7 mouse cellular contexts compared by ENCODE assay signal in genomic region chr2:26910994-26911765, GRCm38 (mm10). TPM values are rescaled to one million over a fixed set of nuclear protein-coding genes. Genes with fewer than 3 reads are reported as not detected.
A peak's percentile ranks its signal among the peaks of the same experiment; 100 is the strongest.
DNase-seq lines count a peak whose midpoint lies in the region; ATAC-seq lines count a peak whose summit lies in the region.

No protein-coding gene starts in this region.

- peak; percentile 81 for DNase-seq in neural tube, embryonic 11.5 days (ENCODE audit: low spot score)
- no peak for DNase-seq in neural tube, embryonic 10.5 days (ENCODE audit: extremely low spot score, low spot score)
- DNase-seq in adrenal gland, postnatal 4 days (ENCODE audit: low spot score in 2 of 2): peak; percentile 46 to 56
- peak; percentile 64 for DNase-seq in forebrain, embryonic 10.5 days (ENCODE audit: extremely low spot score, low spot score)
- DNase-seq in intestine, embryonic 14.5 days (ENCODE audit: low spot score): no peak
- peak; percentile 77 to 83 for DNase-seq in right cerebral cortex, postnatal 10 days (ENCODE audit: low spot score in 2 of 2)

- peak; percentile 54; the same call in 1 of the 2 replicates for ATAC-seq in neural tube, embryonic 11.5 days (ENCODE audit: insufficient read depth, low FRiP score, low TSS enrichment)
- peak; percentile 30 for ATAC-seq in intestine, embryonic 14.5 days (replicated peaks; ENCODE audit: low FRiP score, low TSS enrichment, low read depth)
- ATAC-seq in lung, embryonic 16.5 days (ENCODE audit: low read depth): peak; percentile 45

- WGBS in neural tube, embryonic 11.5 days: under 1% methylated on average over 32 of the region's 37 CpGs
- WGBS in forebrain, embryonic 10.5 days: under 1% methylated on average over 37 of the region's 37 CpGs
- 2% methylated on average over 35 of the region's 37 CpGs for WGBS in intestine, embryonic 14.5 days
- 0% methylated on average over 34 of the region's 37 CpGs for WGBS in lung, embryonic 16.5 days

- peak overlapping the region; percentile 94 for H3K4me3 ChIP-seq in neural tube, embryonic 11.5 days (ENCODE audit: low read depth, low read length)
- peak overlapping the region; percentile 91 for H3K4me3 ChIP-seq in forebrain, embryonic 10.5 days
- H3K4me3 ChIP-seq in intestine, embryonic 14.5 days (ENCODE audit: low read depth, low read length): peak overlapping the region; percentile 98
- H3K4me3 ChIP-seq in lung, embryonic 16.5 days (ENCODE audit: low read length): peak overlapping the region; percentile 75

- H3K4me2 ChIP-seq in neural tube, embryonic 11.5 days (ENCODE audit: low read depth): peak overlapping the region; percentile 99
- H3K4me2 ChIP-seq in intestine, embryonic 14.5 days (ENCODE audit: low read length): peak overlapping the region; percentile 100
- peak overlapping the region; percentile 95 for H3K4me2 ChIP-seq in lung, embryonic 16.5 days (ENCODE audit: low read depth, low read length)

- H3K4me1 ChIP-seq in neural tube, embryonic 11.5 days (ENCODE audit: control insufficient read depth, insufficient read depth, low read length): peaks cover 28% of the 10 kb centered on the region
- H3K4me1 ChIP-seq in forebrain, embryonic 10.5 days: peaks cover 63% of the 10 kb centered on the region
- H3K4me1 ChIP-seq in intestine, embryonic 14.5 days (replicated peaks; ENCODE audit: control insufficient read depth, insufficient read depth, low read length): peaks cover 26% of the 10 kb centered on the region
- peaks cover 27% of the 10 kb centered on the region for H3K4me1 ChIP-seq in lung, embryonic 16.5 days (replicated peaks; ENCODE audit: control insufficient read depth, insufficient read depth, low read length)

- no peaks in the 10 kb centered on the region for H3K9me3 ChIP-seq in neural tube, embryonic 11.5 days (ENCODE audit: control insufficient read depth, low read length)
- H3K9me3 ChIP-seq in forebrain, embryonic 10.5 days: no peaks in the 10 kb centered on the region
- no peaks in the 10 kb centered on the region for H3K9me3 ChIP-seq in intestine, embryonic 14.5 days (ENCODE audit: control insufficient read depth, low read length)
- H3K9me3 ChIP-seq in lung, embryonic 16.5 days (ENCODE audit: control insufficient read depth, low read length): no peaks in the 10 kb centered on the region

- peaks cover 24% of the 10 kb centered on the region for H3K36me3 ChIP-seq in neural tube, embryonic 11.5 days (ENCODE audit: control insufficient read depth, insufficient read depth, low read length)
- peaks cover 68% of the 10 kb centered on the region for H3K36me3 ChIP-seq in forebrain, embryonic 10.5 days (replicated peaks)
- peaks cover 56% of the 10 kb centered on the region for H3K36me3 ChIP-seq in intestine, embryonic 14.5 days (ENCODE audit: control insufficient read depth, insufficient read depth, low read length)
- H3K36me3 ChIP-seq in lung, embryonic 16.5 days (ENCODE audit: control insufficient read depth, insufficient read depth, low read length): peaks cover 43% of the 10 kb centered on the region

- H3K27ac ChIP-seq in neural tube, embryonic 11.5 days (ENCODE audit: low read depth, low read length): peak overlapping the region; percentile 89
- peak overlapping the region; percentile 92 for H3K27ac ChIP-seq in forebrain, embryonic 10.5 days
- peak overlapping the region; percentile 88 for H3K27ac ChIP-seq in intestine, embryonic 14.5 days (ENCODE audit: low read depth)
- peak overlapping the region; percentile 79 for H3K27ac ChIP-seq in lung, embryonic 16.5 days (ENCODE audit: low read length)

- peak overlapping the region; percentile 95 for H3K9ac ChIP-seq in neural tube, embryonic 11.5 days (ENCODE audit: low read length)
- peak overlapping the region; percentile 96 for H3K9ac ChIP-seq in intestine, embryonic 14.5 days (ENCODE audit: low read length)
- H3K9ac ChIP-seq in lung, embryonic 16.5 days (ENCODE audit: low read length): peak overlapping the region; percentile 90

- no peaks in the 10 kb centered on the region for H3K27me3 ChIP-seq in neural tube, embryonic 11.5 days (ENCODE audit: control insufficient read depth, insufficient read depth, low read length)
- H3K27me3 ChIP-seq in forebrain, embryonic 10.5 days (ENCODE audit: poor library complexity, severe bottlenecking): no peaks in the 10 kb centered on the region
- no peaks in the 10 kb centered on the region for H3K27me3 ChIP-seq in intestine, embryonic 14.5 days (replicated peaks; ENCODE audit: control insufficient read depth, insufficient read depth, low read length)
- H3K27me3 ChIP-seq in lung, embryonic 16.5 days (ENCODE audit: control insufficient read depth, insufficient read depth, low read depth, low read length): no peaks in the 10 kb centered on the region

RNA-seq across cellular contexts. Expression of gene Rpl7a, which starts 0.6 kb away (rescaled TPM):
- 641 and 663 TPM in 2 replicates for polyA plus RNA-seq in neural tube, embryonic 11.5 days (2014; fragmentation: Nextera tagmentation; extraction: Ambion mirVana)
- total RNA-seq in adrenal gland, postnatal 4 days (2021): 100 to 1,000 TPM; 585 to 598 TPM
- polyA plus RNA-seq in forebrain, embryonic 10.5 days (2016; fragmentation: Nextera tagmentation; extraction: Ambion mirVana): 735 and 753 TPM in 2 replicates
- polyA plus RNA-seq in intestine, embryonic 14.5 days (2014; fragmentation: Nextera tagmentation; extraction: Ambion mirVana): 782 and 796 TPM in 2 replicates
- polyA plus RNA-seq in lung, embryonic 16.5 days (2015; fragmentation: Nextera tagmentation; extraction: Ambion mirVana): 578 and 617 TPM in 2 replicates

RNA-seq across cellular contexts. Expression of gene Med22, which starts 0.7 kb away (rescaled TPM):
- polyA plus RNA-seq in neural tube, embryonic 11.5 days (2014; fragmentation: Nextera tagmentation; extraction: Ambion mirVana): 87.2 and 96.8 TPM in 2 replicates
- total RNA-seq in adrenal gland, postnatal 4 days (2021): 10 to 100 TPM; 61.2 to 65.8 TPM
- polyA plus RNA-seq in forebrain, embryonic 10.5 days (2016; fragmentation: Nextera tagmentation; extraction: Ambion mirVana): 112 and 118 TPM in 2 replicates
- polyA plus RNA-seq in intestine, embryonic 14.5 days (2014; fragmentation: Nextera tagmentation; extraction: Ambion mirVana): 28.4 and 31.7 TPM in 2 replicates
- polyA plus RNA-seq in lung, embryonic 16.5 days (2015; fragmentation: Nextera tagmentation; extraction: Ambion mirVana): 48.5 and 49.1 TPM in 2 replicates

RNA-seq across cellular contexts. Expression of gene Surf2, which starts 5.0 kb away (rescaled TPM):
- 46.2 and 50.3 TPM in 2 replicates for polyA plus RNA-seq in neural tube, embryonic 11.5 days (2014; fragmentation: Nextera tagmentation; extraction: Ambion mirVana)
- 10 to 100 TPM; 42.6 to 43.6 TPM for total RNA-seq in adrenal gland, postnatal 4 days (2021)
- 54.9 and 55.1 TPM in 2 replicates for polyA plus RNA-seq in forebrain, embryonic 10.5 days (2016; fragmentation: Nextera tagmentation; extraction: Ambion mirVana)
- polyA plus RNA-seq in intestine, embryonic 14.5 days (2014; fragmentation: Nextera tagmentation; extraction: Ambion mirVana): 38.5 and 41.6 TPM in 2 replicates
- 33.0 and 34.6 TPM in 2 replicates for polyA plus RNA-seq in lung, embryonic 16.5 days (2015; fragmentation: Nextera tagmentation; extraction: Ambion mirVana)

RNA-seq across cellular contexts. Expression of gene Surf1, which starts 5.2 kb away (rescaled TPM):
- 45.9 and 48.7 TPM in 2 replicates for polyA plus RNA-seq in neural tube, embryonic 11.5 days (2014; fragmentation: Nextera tagmentation; extraction: Ambion mirVana)
- total RNA-seq in adrenal gland, postnatal 4 days (2021): 100 to 1,000 TPM in 1 of 2 experiments, 10 to 100 TPM in 1; 90.9 to 103 TPM
- 46.0 and 47.3 TPM in 2 replicates for polyA plus RNA-seq in forebrain, embryonic 10.5 days (2016; fragmentation: Nextera tagmentation; extraction: Ambion mirVana)
- 53.3 and 57.0 TPM in 2 replicates for polyA plus RNA-seq in intestine, embryonic 14.5 days (2014; fragmentation: Nextera tagmentation; extraction: Ambion mirVana)
- polyA plus RNA-seq in lung, embryonic 16.5 days (2015; fragmentation: Nextera tagmentation; extraction: Ambion mirVana): 51.9 and 57.3 TPM in 2 replicates

RNA-seq across cellular contexts. Expression of gene Surf6, which starts 8.5 kb away (rescaled TPM):
- 13.3 and 15.6 TPM in 2 replicates for polyA plus RNA-seq in neural tube, embryonic 11.5 days (2014; fragmentation: Nextera tagmentation; extraction: Ambion mirVana)
- 10 to 100 TPM; 31.1 to 31.7 TPM for total RNA-seq in adrenal gland, postnatal 4 days (2021)
- polyA plus RNA-seq in forebrain, embryonic 10.5 days (2016; fragmentation: Nextera tagmentation; extraction: Ambion mirVana): 34.4 and 37.1 TPM in 2 replicates
- 13.6 and 15.0 TPM in 2 replicates for polyA plus RNA-seq in intestine, embryonic 14.5 days (2014; fragmentation: Nextera tagmentation; extraction: Ambion mirVana)
- polyA plus RNA-seq in lung, embryonic 16.5 days (2015; fragmentation: Nextera tagmentation; extraction: Ambion mirVana): 22.6 and 25.3 TPM in 2 replicates

Comparison
In these comparisons a context has a peak if more than half of its experiments do, and no peak if none do; other contexts are left out.
1. DNase-seq: peak in neural tube, embryonic 11.5 days (single experiment), adrenal gland, postnatal 4 days (2 of 2), forebrain, embryonic 10.5 days (single experiment) and right cerebral cortex, postnatal 10 days (2 of 2); none in neural tube, embryonic 10.5 days (single experiment) and intestine, embryonic 14.5 days (single experiment).
2. Peak in every context shown above with its lines, with median percentiles within 50 percentile points of each other: ATAC-seq, H3K27ac ChIP-seq, H3K4me2 ChIP-seq, H3K4me3 ChIP-seq and H3K9ac ChIP-seq.